ENCODE assay signal across 20 mouse cellular contexts in the genomic region with DNA sequence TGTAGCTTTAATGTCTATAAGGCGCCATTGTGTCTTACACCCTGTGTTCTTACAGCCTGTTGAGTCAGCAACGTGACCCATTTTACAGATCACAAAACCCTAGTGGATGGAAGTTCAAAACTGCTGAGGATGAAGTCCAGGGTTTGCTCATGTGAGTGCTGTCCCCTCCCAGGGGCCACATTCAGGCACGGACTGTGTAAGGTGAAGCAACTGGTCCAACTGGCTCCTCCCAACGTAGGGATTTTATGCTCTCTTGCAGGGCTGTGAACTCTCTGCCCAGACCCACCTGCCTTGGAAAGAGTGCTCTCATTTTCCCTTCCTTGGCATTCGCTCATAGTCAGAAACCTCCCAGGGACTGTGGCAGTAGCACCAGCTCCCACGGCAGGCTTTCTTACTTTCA.
"Had no signal": no experiment of that assay in that cellular context is flagged by ENCODE, and none has a peak within 500 bp of the region (broad histone marks: within the 10 kb centered on the region; RNA-seq: fewer than 3 reads in every experiment).

No protein-coding gene starts in this region.

- H3K4me1 ChIP-seq: neural tube, embryonic 12.5 days; neural tube, embryonic 15.5 days had no signal

- H3K9ac ChIP-seq: limb, embryonic 13.5 days; liver, embryonic 12.5 days; liver, embryonic 15.5 days; lung, embryonic 15.5 days; midbrain, embryonic 13.5 days; neural tube, embryonic 12.5 days; neural tube, embryonic 15.5 days had no signal

- H3K36me3 ChIP-seq: limb, embryonic 10.5 days; limb, embryonic 13.5 days; liver, embryonic 12.5 days; liver, embryonic 15.5 days; lung, embryonic 15.5 days; midbrain, embryonic 10.5 days; midbrain, embryonic 13.5 days; neural tube, embryonic 12.5 days; neural tube, embryonic 15.5 days had no signal

- H3K4me2 ChIP-seq: liver, embryonic 12.5 days; liver, embryonic 15.5 days; lung, embryonic 15.5 days; midbrain, embryonic 13.5 days; neural tube, embryonic 12.5 days; neural tube, embryonic 15.5 days had no signal

- H3K4me3 ChIP-seq: layer of hippocampus, adult 2 months; limb, embryonic 10.5 days; limb, embryonic 13.5 days; liver, embryonic 12.5 days; liver, embryonic 15.5 days; lung, embryonic 15.5 days; megakaryocyte, embryonic 14.5 days; midbrain, embryonic 10.5 days; midbrain, embryonic 13.5 days; neural tube, embryonic 12.5 days; neural tube, embryonic 15.5 days had no signal

- ATAC-seq: liver, embryonic 12.5 days; midbrain, embryonic 13.5 days had no signal

- DNase-seq: kidney, adult 8-10 months; kidney, postnatal 14 days; layer of hippocampus, adult 9-11 months; liver; lung, adult 18-20 months; lung, postnatal 10 days; lung, postnatal 36 days; retina, postnatal 1 day; thymus, postnatal 25 days had no signal

- H3K27me3 ChIP-seq: limb, embryonic 13.5 days; liver, embryonic 15.5 days; lung, embryonic 15.5 days; midbrain, embryonic 13.5 days; neural tube, embryonic 12.5 days; neural tube, embryonic 15.5 days had no signal

- H3K27ac ChIP-seq: layer of hippocampus, adult 2 months; limb, embryonic 10.5 days; liver, embryonic 12.5 days; liver, embryonic 15.5 days; midbrain, embryonic 10.5 days; midbrain, embryonic 13.5 days; neural tube, embryonic 12.5 days; neural tube, embryonic 15.5 days had no signal

- H3K9me3 ChIP-seq: limb, embryonic 10.5 days; limb, embryonic 13.5 days; liver, embryonic 12.5 days; liver, embryonic 15.5 days; lung, embryonic 15.5 days; megakaryocyte, embryonic 14.5 days; midbrain, embryonic 10.5 days; midbrain, embryonic 13.5 days; neural tube, embryonic 12.5 days; neural tube, embryonic 15.5 days had no signal
